9 mouse cellular contexts compared by ENCODE assay signal in genomic region chr12:117150611-117151395, GRCm38 (mm10).
DNase-seq lines count a peak whose midpoint lies in the region; ATAC-seq lines count a peak whose summit lies in the region.
"Had no signal": no experiment of that assay in that cellular context is flagged by ENCODE, and none has a peak within 500 bp of the region (broad histone marks: within the 10 kb centered on the region; RNA-seq: fewer than 3 reads in every experiment).

No protein-coding gene starts in this region.

- peaks cover 21% of the 10 kb centered on the region for H3K4me1 ChIP-seq in kidney, embryonic 15.5 days
- peaks cover 43% of the 10 kb centered on the region for H3K4me1 ChIP-seq in hindbrain, embryonic 14.5 days (replicated peaks; ENCODE audit: control insufficient read depth, insufficient read depth, low read length)

- H3K9me3 ChIP-seq in kidney, embryonic 15.5 days (replicated peaks), result no peaks in the 10 kb centered on the region
- no peaks in the 10 kb centered on the region for H3K9me3 ChIP-seq in hindbrain, embryonic 14.5 days (ENCODE audit: control insufficient read depth, low read length)

- DNase-seq in kidney, postnatal 25 days, result no peak
- DNase-seq in embryo, embryonic 11 days, result peak; percentile 83
- no peak for DNase-seq in hindbrain, embryonic 14.5 days (ENCODE audit: low spot score)
- DNase-seq in neural tube, embryonic 10.5 days (ENCODE audit: extremely low spot score, low spot score), result peak; percentile 70
- DNase-seq in kidney, adult 11 months, result no peak
- DNase-seq in adrenal gland, adult 8-10 months, result no peak
- DNase-seq in spleen, postnatal 4 days (ENCODE audit: low spot score in 2 of 2), result no peak
- DNase-seq: liver, postnatal 0 days had no signal

- WGBS in kidney, embryonic 15.5 days, result 6% methylated on average over 33 of the region's 33 CpGs
- WGBS in hindbrain, embryonic 14.5 days, result 6% methylated on average over 33 of the region's 33 CpGs

- H3K4me3 ChIP-seq in kidney, embryonic 15.5 days (replicated peaks), result no peak overlapping the region
- H3K4me3 ChIP-seq in hindbrain, embryonic 14.5 days (replicated peaks; ENCODE audit: low read length), result peak overlapping the region; percentile 14

- ATAC-seq in kidney, embryonic 15.5 days (replicated peaks; ENCODE audit: low FRiP score), result no peak
- ATAC-seq in hindbrain, embryonic 14.5 days (ENCODE audit: low FRiP score), result 0 out of 2 replicates have a peak, but pooled peaks have one; percentile 5
- ATAC-seq: liver, postnatal 0 days had no signal

- no peaks in the 10 kb centered on the region for H3K36me3 ChIP-seq in kidney, embryonic 15.5 days
- H3K36me3 ChIP-seq in hindbrain, embryonic 14.5 days (replicated peaks; ENCODE audit: control insufficient read depth, insufficient read depth), result no peaks in the 10 kb centered on the region

- H3K9ac ChIP-seq in kidney, embryonic 15.5 days, result no peak overlapping the region
- H3K9ac ChIP-seq in hindbrain, embryonic 14.5 days, result peak overlapping the region; percentile 5
- H3K9ac ChIP-seq: liver, postnatal 0 days had no signal

- peak overlapping the region; percentile 18; the same call in 1 of the 2 replicates for H3K4me2 ChIP-seq in kidney, embryonic 15.5 days
- H3K4me2 ChIP-seq in hindbrain, embryonic 14.5 days (replicated peaks), result peak overlapping the region; percentile 73

- no peak overlapping the region for H3K27ac ChIP-seq in kidney, embryonic 15.5 days
- peak overlapping the region; percentile 26; the same call in 1 of the 2 replicates for H3K27ac ChIP-seq in hindbrain, embryonic 14.5 days

- H3K27me3 ChIP-seq in kidney, embryonic 15.5 days, result peaks cover 95% of the 10 kb centered on the region
- H3K27me3 ChIP-seq in hindbrain, embryonic 14.5 days (ENCODE audit: control insufficient read depth, insufficient read depth, low read length), result peaks cover 41% of the 10 kb centered on the region

Comparison
In these comparisons a context has a peak if more than half of its experiments do, and no peak if none do; other contexts are left out.
1. DNase-seq: peak in embryo, embryonic 11 days (single experiment) and neural tube, embryonic 10.5 days (single experiment); none in kidney, postnatal 25 days (0 of 2), hindbrain, embryonic 14.5 days (single experiment), kidney, adult 11 months (single experiment), adrenal gland, adult 8-10 months (single experiment) and spleen, postnatal 4 days (0 of 2).